Mouse (Mus musculus) CH12.LX (cell line): ENCODE measurements around the gene Krtap16-3. TPM values are rescaled to one million over a fixed set of nuclear protein-coding genes. Genes with fewer than 3 reads are reported as not detected.

Source experiments
- DNase-seq: peaks from one replicate; pipeline ENCODE4 v3.0.0-alpha.2; 2013; ENCODE audit errors: extremely low read depth
- H3K27ac ChIP-seq: 2 replicates; pipeline ENCODE4 v1.5.1; 2012; ENCODE audit warnings: low read depth, mild to moderate bottlenecking, control low read depth, moderate library complexity; ENCODE audit not compliant: insufficient read depth
- H3K27me3 ChIP-seq: replicated peaks from 2 replicates; pipeline ENCODE3; 2012; ENCODE audit warnings: inconsistent platforms
- H3K36me3 ChIP-seq, 2 experiments: replicated peaks in 1 of 2; 2 replicates each; pipeline versions ENCODE3 to v1.6.1; 2012; ENCODE audit warnings: inconsistent platforms in 1 of 2, low read length in 1 of 2, mild to moderate bottlenecking in 1 of 2, mixed read lengths in 1 of 2, moderate library complexity in 1 of 2; ENCODE audit not compliant: control insufficient read depth in 1 of 2, insufficient read depth in 1 of 2
- H3K4me1 ChIP-seq, 2 experiments: 2 replicates each; pipeline ENCODE4 v1.6.1; 2012; ENCODE audit warnings: inconsistent platforms in 1 of 2, moderate library complexity in 1 of 2; ENCODE audit not compliant: insufficient read depth in 2 of 2, control insufficient read depth in 1 of 2
- H3K4me2 ChIP-seq: 2 replicates; pipeline ENCODE4 v1.6.1; 2012; ENCODE audit warnings: low read depth, mild to moderate bottlenecking, control low read depth; ENCODE audit not compliant: poor library complexity, insufficient read depth, severe bottlenecking
- H3K4me3 ChIP-seq, 3 experiments: fragments of 150-350 bp in 1 of 3; sonication (generic) in 1 of 3; replicated peaks in 1 of 3; 2 replicates each; pipeline versions ENCODE3 to v1.5.1; 2011 to 2012; ENCODE audit warnings: low read depth in 2 of 3, low read length in 2 of 3, mild to moderate bottlenecking in 2 of 3, moderate library complexity in 2 of 3, control low read depth in 1 of 3, improper control_type of control experiment in 1 of 3, inconsistent platforms in 1 of 3, mixed read lengths in 1 of 3; ENCODE audit not compliant: poor library complexity in 1 of 3
- H3K79me2 ChIP-seq: replicated peaks from 2 replicates; pipeline ENCODE4 v1.6.1; 2012; ENCODE audit warnings: mild to moderate bottlenecking, moderate library complexity; ENCODE audit not compliant: control insufficient read depth, poor library complexity, insufficient read depth, severe bottlenecking; ENCODE audit errors: extremely low read depth
- H3K9ac ChIP-seq: 2 replicates; pipeline ENCODE4 v1.6.1; 2012; ENCODE audit warnings: low read depth, mild to moderate bottlenecking, control low read depth, moderate library complexity; ENCODE audit not compliant: insufficient read depth
- H3K9me3 ChIP-seq: replicated peaks from 2 replicates; pipeline ENCODE3; 2012; ENCODE audit warnings: low read length, inconsistent platforms, mixed read lengths
- BHLHE40 ChIP-seq: IDR thresholded peaks from 2 replicates; pipeline ENCODE4 v1.6.1; 2011; ENCODE audit warnings: mild to moderate bottlenecking, low read depth, low read length, improper control_type of control experiment
- CHD2 ChIP-seq: IDR thresholded peaks from 2 replicates; pipeline ENCODE4 v1.6.1; 2011; ENCODE audit warnings: low read length, improper control_type of control experiment
- E2F4 ChIP-seq: IDR thresholded peaks from 2 replicates; pipeline ENCODE4 v1.6.1; 2011; ENCODE audit warnings: low read depth, low read length, improper control_type of control experiment; ENCODE audit not compliant: insufficient replicate concordance
- ELF1 ChIP-seq: IDR thresholded peaks from 2 replicates; pipeline ENCODE4 v1.6.1; 2014; ENCODE audit warnings: low read depth, mild to moderate bottlenecking, inconsistent platforms, low read length, improper control_type of control experiment
- EP300 ChIP-seq: IDR thresholded peaks from 2 replicates; pipeline ENCODE4 v1.6.1; 2011; ENCODE audit warnings: low read length, improper control_type of control experiment
- ETS1 ChIP-seq: conservative IDR thresholded peaks from 2 replicates; pipeline ENCODE4 v1.6.1; 2012; ENCODE audit warnings: low read depth, mild to moderate bottlenecking, inconsistent platforms, low read length, improper control_type of control experiment, moderate library complexity
- GABPA ChIP-seq: IDR thresholded peaks from 2 replicates; pipeline ENCODE4 v1.6.1; 2012; ENCODE audit warnings: low read depth, low read length, improper control_type of control experiment, inconsistent platforms; ENCODE audit not compliant: insufficient replicate concordance
- IRF4 ChIP-seq: IDR thresholded peaks from 2 replicates; pipeline ENCODE4 v1.6.1; 2014; ENCODE audit warnings: low read depth, mild to moderate bottlenecking, inconsistent platforms, low read length, improper control_type of control experiment
- JUN ChIP-seq: IDR thresholded peaks from 2 replicates; pipeline ENCODE4 v1.6.1; 2011; ENCODE audit warnings: low read depth, mild to moderate bottlenecking, low read length, improper control_type of control experiment, moderate library complexity; ENCODE audit not compliant: insufficient read depth
- JUND ChIP-seq: conservative IDR thresholded peaks from 2 replicates; pipeline ENCODE4 v1.6.1; 2011; ENCODE audit warnings: low read depth, low read length, improper control_type of control experiment
- KAT2A ChIP-seq: IDR thresholded peaks from 2 replicates; pipeline ENCODE4 v1.6.1; 2012; ENCODE audit warnings: low read length, improper control_type of control experiment, inconsistent platforms; ENCODE audit not compliant: insufficient replicate concordance
- MAZ ChIP-seq: IDR thresholded peaks from 2 replicates; pipeline ENCODE4 v1.6.1; 2012; ENCODE audit warnings: low read depth, mild to moderate bottlenecking, inconsistent platforms, low read length, improper control_type of control experiment, moderate library complexity
- MEF2A ChIP-seq: IDR thresholded peaks from 2 replicates; pipeline ENCODE4 v1.6.1; 2014; ENCODE audit warnings: low read depth, mild to moderate bottlenecking, inconsistent platforms, low read length, improper control_type of control experiment, borderline replicate concordance
- MXI1 ChIP-seq: IDR thresholded peaks from 2 replicates; pipeline ENCODE4 v1.6.1; 2011; ENCODE audit warnings: mild to moderate bottlenecking, low read depth, low read length, improper control_type of control experiment
- MYC ChIP-seq: IDR thresholded peaks from 2 replicates; pipeline ENCODE4 v1.6.1; 2011; ENCODE audit warnings: low read depth, mild to moderate bottlenecking, improper control_type of control experiment, low read length
- NRF1 ChIP-seq: IDR thresholded peaks from 2 replicates; pipeline ENCODE4 v1.6.1; 2014; ENCODE audit warnings: low read depth, mild to moderate bottlenecking, inconsistent platforms, low read length, improper control_type of control experiment, moderate library complexity
- PAX5 ChIP-seq: IDR thresholded peaks from 2 replicates; pipeline ENCODE4 v1.6.1; 2012; ENCODE audit warnings: low read length, inconsistent platforms, mixed read lengths
- POLR2A ChIP-seq: IDR thresholded peaks from 2 replicates; pipeline ENCODE4 v1.6.1; 2011; ENCODE audit warnings: low read depth, mild to moderate bottlenecking, improper control_type of control experiment, low read length
- POLR2AphosphoS2 ChIP-seq: IDR thresholded peaks from 2 replicates; pipeline ENCODE4 v1.6.1; 2011; ENCODE audit warnings: low read depth, low read length, improper control_type of control experiment
- SIN3A ChIP-seq: IDR thresholded peaks from 2 replicates; pipeline ENCODE4 v1.6.1; 2012; ENCODE audit warnings: low read length, improper control_type of control experiment, inconsistent platforms
- SMC3 ChIP-seq: IDR thresholded peaks from 2 replicates; pipeline ENCODE4 v1.6.1; 2011; ENCODE audit warnings: low read depth, low read length, improper control_type of control experiment
- TBP ChIP-seq: conservative IDR thresholded peaks from 2 replicates; pipeline ENCODE4 v1.6.1; 2011; ENCODE audit warnings: low read depth, low read length, improper control_type of control experiment
- TCF12 ChIP-seq: IDR thresholded peaks from 2 replicates; pipeline ENCODE4 v1.6.1; 2014; ENCODE audit warnings: low read depth, mild to moderate bottlenecking, inconsistent platforms, low read length, improper control_type of control experiment
- UBTF ChIP-seq: IDR thresholded peaks from 2 replicates; pipeline ENCODE4 v1.6.1; 2012; ENCODE audit warnings: low read depth, mild to moderate bottlenecking, inconsistent platforms, low read length, improper control_type of control experiment, moderate library complexity
- USF1 ChIP-seq: IDR thresholded peaks from 2 replicates; pipeline ENCODE4 v1.6.1; 2014; ENCODE audit warnings: low read depth, mild to moderate bottlenecking, inconsistent platforms, low read length, improper control_type of control experiment
- USF2 ChIP-seq: conservative IDR thresholded peaks from 2 replicates; pipeline ENCODE4 v1.6.1; 2011; ENCODE audit warnings: low read depth, low read length, improper control_type of control experiment
- ZC3H11A ChIP-seq: IDR thresholded peaks from 2 replicates; pipeline ENCODE4 v1.6.1; 2012; ENCODE audit warnings: low read depth, mild to moderate bottlenecking, inconsistent platforms, low read length, improper control_type of control experiment
- ZKSCAN1 ChIP-seq: IDR thresholded peaks from 2 replicates; pipeline ENCODE4 v1.6.1; 2012; ENCODE audit warnings: low read depth, inconsistent platforms, low read length, improper control_type of control experiment, borderline replicate concordance
- ZNF384 ChIP-seq: IDR thresholded peaks from 2 replicates; pipeline ENCODE4 v1.6.1; 2012; ENCODE audit warnings: low read depth, low read length, improper control_type of control experiment, inconsistent platforms
- dilution Hi-C: fragments of 300-500 bp; cut with MboI; formaldehyde crosslinking; loops from 2 replicates; pipeline ENCODE4 v1.14.3; 2020; ENCODE audit warnings: low sequenced_read_pairs; ENCODE audit not compliant: extremely low pct_unique_long_range_greater_than_20kb, extremely low pct_ligation_motif_present
- in situ Hi-C: fragments of 300-500 bp; cut with MboI; formaldehyde crosslinking; loops from 3 replicates; pipeline ENCODE4 v1.14.3; 2019; ENCODE audit warnings: low sequenced_read_pairs, low pct_ligation_motif_present, low pct_unique_long_range_greater_than_20kb, mixed read lengths
- polyA plus RNA-seq: library from polyadenylated mRNA; unstranded; fragments of >175 nt; gene quantifications from 2 replicates; pipeline ENCODE4 v1.2.1, GENCODE M21; 2012; ENCODE audit warnings: low read depth; ENCODE audit not compliant: insufficient read length
- total RNA-seq, 2 experiments: library from RNA; depleted of rRNA; stranded (reverse); fragments of 300-350 nt in 1 of 2; fragments of >200 nt in 1 of 2; gene quantifications; 2 replicates each; pipeline ENCODE4 v1.2.3; 2012 to 2014

The Krtap16-3 gene
- not detected in 2 replicates for total RNA-seq (2012; rRNA removed)
- not detected in 2 replicates for total RNA-seq (2014; rRNA removed)
- polyA plus RNA-seq: not detected in 2 replicates

DNA sequence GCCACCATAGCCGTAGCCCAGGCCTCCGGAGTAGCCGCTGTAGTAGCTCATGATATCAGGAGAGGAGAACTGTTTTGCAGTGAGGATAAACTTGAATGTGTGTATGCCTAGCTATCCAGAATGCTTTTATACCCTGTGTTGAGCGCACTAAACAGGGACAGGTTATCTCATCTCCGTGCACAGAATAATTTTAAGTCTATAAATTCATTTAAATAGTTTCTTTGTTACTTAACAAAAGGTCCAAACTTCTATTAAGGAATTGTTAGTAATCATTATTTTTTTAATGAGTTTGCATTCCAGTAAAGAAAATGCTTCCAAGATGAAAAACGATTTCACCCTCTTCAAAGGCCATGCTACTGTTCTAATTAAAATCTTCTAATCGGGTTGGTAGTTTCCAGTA, at the start of gene Krtap16-3:
Krtap16-3 (minus strand) TSS at position 101 of the 400 bp plus-strand sequence.
- Histone ChIP-seq H3K4me3 (no peak within 1 kb of the TSS), H3K4me1 (no peaks in the 10 kb centered on the region), H3K9ac (no peak within 1 kb of the TSS), H3K36me3 (no peaks in the 10 kb centered on the region), H3K27me3 (no peaks in the 10 kb centered on the region), H3K79me2 (no peaks in the 10 kb centered on the region), H3K9me3 (peaks cover 21% of the 10 kb centered on the region), H3K27ac (no peak within 1 kb of the TSS), H3K4me2 (no peak within 1 kb of the TSS)
- dilution Hi-C loops (no loop called here), in situ Hi-C loops (no loop called here)
- DNase-seq: no peak
- TF ChIP-seq MYC (no peak), BHLHE40 (no peak), ZKSCAN1 (no peak), EP300 (no peak), ZC3H11A (no peak), E2F4 (no peak), CHD2 (no peak), TCF12 (no peak), ZNF384 (no peak), IRF4 (no peak), SMC3 (no peak), PAX5 (no peak), GABPA (no peak), TBP (no peak), POLR2AphosphoS2 (no peak), ETS1 (no peak), SIN3A (no peak), MXI1 (no peak), USF2 (no peak)

DNA sequence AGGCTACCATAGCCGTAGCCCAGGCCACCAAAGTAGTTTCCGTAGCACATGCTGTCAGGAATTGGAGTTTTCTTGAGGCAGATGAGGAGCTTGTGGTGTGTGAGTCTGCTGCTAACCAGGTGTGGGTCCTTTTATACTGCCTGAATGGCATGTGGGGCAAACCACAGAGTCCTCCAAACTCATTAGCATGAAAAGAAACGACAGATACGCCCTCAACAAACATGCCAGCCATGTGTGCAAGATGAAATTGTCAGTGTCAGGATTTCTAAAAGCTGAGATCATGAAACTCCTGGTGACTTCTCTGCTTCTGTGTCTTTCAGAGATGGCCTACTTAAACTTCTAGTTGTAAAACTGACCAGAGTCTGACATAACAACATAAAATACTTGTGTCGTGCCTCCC, 48.0 kb upstream of the Krtap16-3 start, which contains the start of gene Krtap22-2:
Krtap22-2 (minus strand) TSS at position 101 of the 400 bp plus-strand sequence.
- TF ChIP-seq ZNF384 (no peak), ELF1 (no peak), MYC (no peak), USF2 (no peak), POLR2AphosphoS2 (no peak), ZC3H11A (no peak), UBTF (no peak), SIN3A (no peak), IRF4 (no peak), MEF2A (no peak), NRF1 (no peak), BHLHE40 (no peak), MAZ (no peak), KAT2A (no peak), JUND (no peak), PAX5 (no peak), USF1 (no peak), JUN (no peak), POLR2A (no peak), CHD2 (no peak)
- Histone ChIP-seq H3K4me3 (no peak within 1 kb of the TSS), H3K4me1 (no peaks in the 10 kb centered on the region), H3K9me3 (peaks cover 53% of the 10 kb centered on the region), H3K36me3 (no peaks in the 10 kb centered on the region), H3K9ac (no peak within 1 kb of the TSS), H3K79me2 (no peaks in the 10 kb centered on the region), H3K4me2 (no peak within 1 kb of the TSS), H3K27me3 (no peaks in the 10 kb centered on the region), H3K27ac (no peak within 1 kb of the TSS)
- dilution Hi-C loops (no loop called here), in situ Hi-C loops (no loop called here)
- no peak for DNase-seq
